Mouse (Mus musculus) lung, adult 2 months (tissue): ENCODE results near the gene Fam219a. TPM values are rescaled to one million over a fixed set of nuclear protein-coding genes. Genes with fewer than 3 reads are reported as not detected.

Experiments used
- DNase-seq: peaks from one replicate; pipeline ENCODE4 v3.0.0; 2022
- H3K4me1 ChIP-seq: fragments of 200-500 bp; 2 replicates; pipeline ENCODE4 v1.6.1; 2011; ENCODE audit warnings: low read length; ENCODE audit not compliant: control insufficient read depth, insufficient read depth
- H3K4me3 ChIP-seq: fragments of 200-500 bp; replicated peaks from 2 replicates; pipeline ENCODE3; 2011; ENCODE audit warnings: low read depth, mild to moderate bottlenecking, control low read depth, low read length; ENCODE audit errors: extremely low read depth
- CTCF ChIP-seq: fragments of 200-500 bp; IDR thresholded peaks from 2 replicates; pipeline ENCODE4 v1.5.1; 2011; ENCODE audit warnings: mild to moderate bottlenecking, low read length, control low read depth; ENCODE audit not compliant: insufficient read depth
- POLR2A ChIP-seq: fragments of 200-500 bp; IDR thresholded peaks from 2 replicates; pipeline ENCODE4 v1.6.1; 2011; ENCODE audit warnings: low read depth, mild to moderate bottlenecking, control low read depth, low read length, borderline replicate concordance; ENCODE audit errors: extremely low read depth
- WGBS: fragments of 180-500 bp; shearing (Covaris S2); methylation state at CpG from one replicate; pipeline ENCODE4 v1.1.7; 2018; 5-methylcytosine and 5-hydroxymethylcytosine counted together
- polyA plus RNA-seq: library from polyadenylated mRNA; depleted of rRNA; stranded (reverse); fragments of >200 nt; gene quantifications from 2 replicates; pipeline ENCODE4 v1.2.3, GENCODE M21; 2012

The Fam219a gene
- polyA plus RNA-seq, 1 experiment: 63.5 TPM

GRCm38 (mm10) chr4:41493464-41494116 is 75.7 kb downstream of the Fam219a start:
- WGBS: 65% methylated on average over 3 of the region's 3 CpGs
- H3K4me1 ChIP-seq: peaks cover 5% of the 10 kb centered on the region
- H3K4me3 ChIP-seq: no peak overlapping the region
- DNase-seq: peak; percentile 44
- TF ChIP-seq POLR2A: no peak
- TF ChIP-seq CTCF: no peak

GRCm38 (mm10) chr4:41492951-41493350 is 76.4 kb downstream of the Fam219a start:
- Histone ChIP-seq H3K4me3 (no peak overlapping the region), H3K4me1 (peaks cover 4% of the 10 kb centered on the region)
- no peak for TF ChIP-seq POLR2A
- TF ChIP-seq CTCF: no peak
- 75% methylated on average over 7 of the region's 7 CpGs for WGBS
- DNase-seq: no peak

DNA sequence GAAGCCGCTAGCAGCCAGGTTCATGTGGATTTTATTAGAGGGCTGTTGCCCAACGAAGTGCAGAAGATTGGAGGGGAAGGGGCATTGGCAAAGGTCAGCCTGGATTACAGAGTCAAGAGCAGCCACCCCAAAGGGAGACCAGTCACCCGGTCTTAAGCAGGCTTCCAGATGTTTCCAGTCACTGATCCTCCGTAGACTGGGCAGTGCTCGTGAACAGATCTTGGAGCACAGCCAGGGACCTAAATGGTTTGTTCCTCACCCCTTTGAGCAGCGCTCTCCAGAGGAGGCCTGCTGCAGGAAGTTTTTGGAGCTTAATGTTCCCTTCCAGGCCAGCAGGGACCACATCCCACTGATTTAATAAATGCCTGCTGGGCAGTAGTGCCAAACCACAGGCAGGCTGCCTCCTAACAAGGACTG is 87.7 kb downstream of the Fam219a start:
- DNase-seq: no peak
- TF ChIP-seq CTCF (no peak), POLR2A (no peak)
- H3K4me3 ChIP-seq: no peak overlapping the region
- H3K4me1 ChIP-seq: no peaks in the 10 kb centered on the region
- WGBS: 49% methylated on average over 6 of the region's 6 CpGs

GRCm38 (mm10) chr4:41480254-41480653 is 89.1 kb downstream of the Fam219a start:
- WGBS: 66% methylated on average over 8 of the region's 8 CpGs
- TF ChIP-seq CTCF (no peak), POLR2A (no peak)
- no peak for DNase-seq

DNA sequence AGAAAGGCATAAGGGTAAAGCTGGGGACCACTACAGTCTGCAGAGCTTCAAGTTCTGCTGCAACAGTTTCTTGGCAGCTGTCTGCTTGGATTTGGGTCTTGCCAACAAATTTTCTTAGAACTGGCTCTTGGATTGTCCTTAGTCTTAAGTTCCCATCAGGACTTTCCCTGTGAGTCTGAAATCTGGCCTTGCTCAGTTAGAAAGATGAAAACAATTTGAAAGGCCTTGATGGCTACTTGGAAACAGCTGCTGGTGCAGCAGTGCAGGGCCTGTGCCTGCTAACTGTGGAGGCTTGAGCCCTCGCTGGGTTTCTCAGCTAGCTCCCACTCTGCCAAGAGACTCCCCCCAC is 89.9 kb downstream of the Fam219a start:
- DNase-seq: no peak

More at GRCm38 (mm10) chr4:41480254-41480653, 89.1 kb downstream of the Fam219a start:
- Histone ChIP-seq H3K4me3 (no peak overlapping the region), H3K4me1 (no peaks in the 10 kb centered on the region)

DNA sequence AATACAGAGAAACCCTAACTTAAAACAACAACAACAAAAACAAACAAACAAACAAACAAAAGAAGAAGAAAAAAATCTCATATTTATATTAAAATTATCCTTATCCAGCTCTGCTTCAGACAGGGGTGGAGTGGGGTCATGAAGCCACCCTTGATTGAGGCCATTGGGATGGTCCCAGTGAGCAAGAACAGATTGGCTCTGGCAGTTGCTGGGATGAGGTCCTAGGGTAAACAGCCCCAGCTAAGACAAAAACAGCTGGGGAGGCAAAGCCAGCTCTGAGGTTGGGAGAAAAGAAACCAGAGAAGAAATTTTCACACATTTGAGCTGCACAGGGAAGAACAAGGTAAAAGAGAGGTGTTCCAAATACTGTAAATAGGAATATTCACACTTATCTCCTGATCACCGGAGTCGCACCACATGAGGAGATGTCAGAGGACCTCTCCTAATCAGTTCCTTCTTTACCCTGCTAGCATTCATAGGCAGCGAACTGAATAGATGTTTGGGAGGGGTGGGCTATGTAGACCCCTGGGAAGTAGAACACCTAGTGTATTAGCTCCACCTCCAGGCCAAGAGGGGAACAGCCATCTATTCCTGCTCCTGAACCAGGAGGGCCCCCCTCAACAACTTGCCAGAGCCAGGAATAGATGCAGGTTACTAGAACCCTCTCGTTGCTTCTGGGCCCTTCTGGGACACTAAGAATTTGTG is 90.4 kb downstream of the Fam219a start:
- H3K4me1 ChIP-seq: no peaks in the 10 kb centered on the region
- WGBS: 72% methylated on average over 4 of the region's 4 CpGs
- no peak overlapping the region for H3K4me3 ChIP-seq
- TF ChIP-seq CTCF (no peak), POLR2A (no peak)
- DNase-seq: no peak

More for the DNA sequence above, 89.9 kb downstream of the Fam219a start:
- no peaks in the 10 kb centered on the region for H3K4me1 ChIP-seq
- 69% methylated on average over 1 of the region's 1 CpGs for WGBS
- TF ChIP-seq POLR2A (no peak), CTCF (no peak)
- H3K4me3 ChIP-seq: no peak overlapping the region

GRCm38 (mm10) chr4:41477648-41478160 is 91.6 kb downstream of the Fam219a start:
- no peak for DNase-seq
- WGBS: 85% methylated on average over 9 of the region's 9 CpGs
- H3K4me3 ChIP-seq: no peak overlapping the region
- no peaks in the 10 kb centered on the region for H3K4me1 ChIP-seq
- TF ChIP-seq CTCF: no peak
- no peak for TF ChIP-seq POLR2A

GRCm38 (mm10) chr4:41471384-41471689 is 98.0 kb downstream of the Fam219a start:
- no peak overlapping the region for H3K4me3 ChIP-seq
- WGBS: 97% methylated on average over 1 of the region's 1 CpGs
- H3K4me1 ChIP-seq: no peaks in the 10 kb centered on the region; the same call in 1 of the 2 replicates
- DNase-seq: no peak
- no peak for TF ChIP-seq POLR2A
- no peak for TF ChIP-seq CTCF

- WGBS: 59% methylated on average over 5 of the region's 5 CpGs
- no peak for DNase-seq
These were observed 98.5 kb downstream of the Fam219a start for GRCm38 (mm10) chr4:41470684-41471383.

More at GRCm38 (mm10) chr4:41470684-41471383, 98.5 kb downstream of the Fam219a start:
- H3K4me1 ChIP-seq: no peaks in the 10 kb centered on the region; the same call in 1 of the 2 replicates
- no peak for TF ChIP-seq CTCF
- TF ChIP-seq POLR2A: no peak
- H3K4me3 ChIP-seq: no peak overlapping the region
